Mouse (Mus musculus): ENCODE measurements at regions not wholly inside any gene's neighbourhood (a gene's known extent, or its start where the extent isn't known, plus 50 kb on each side); places are given as distances from the start of the nearest gene placed in this dataset.

GRCm38 (mm10) chr16:62681880-62682279 is 104.7 kb downstream of the Nsun3 start:
- no peak for DNase-seq

- no peak for DNase-seq
These were observed 109.8 kb downstream of the Nsun3 start for GRCm38 (mm10) chr16:62676815-62677214.

GRCm38 (mm10) chr16:62657383-62657782 is 129.2 kb downstream of the Nsun3 start:
- no peak for DNase-seq

- no peak for DNase-seq
These were observed 132.2 kb downstream of the Nsun3 start for GRCm38 (mm10) chr16:62654436-62654835.

GRCm38 (mm10) chr16:62653817-62654216 is 132.8 kb downstream of the Nsun3 start:
- DNase-seq, result no peak

GRCm38 (mm10) chr16:62652769-62653465 is 133.7 kb downstream of the Nsun3 start:
- no peak for DNase-seq

GRCm38 (mm10) chr16:62650856-62651255 is 135.8 kb downstream of the Nsun3 start:
- no peak for DNase-seq

- DNase-seq, result no peak
These were observed 138.3 kb downstream of the Nsun3 start for GRCm38 (mm10) chr16:62648326-62648725.

GRCm38 (mm10) chr16:62646113-62646512 is 140.5 kb downstream of the Nsun3 start:
- DNase-seq, result peak; percentile 4

GRCm38 (mm10) chr16:62642859-62643403 is 143.7 kb downstream of the Nsun3 start:
- DNase-seq, result no peak

- no peak for DNase-seq
These were observed 162.7 kb downstream of the Nsun3 start for GRCm38 (mm10) chr16:62623938-62624337.

GRCm38 (mm10) chr16:62610873-62611272 is 175.7 kb downstream of the Nsun3 start:
- no peak for DNase-seq

GRCm38 (mm10) chr16:62608617-62609016 is 178.0 kb downstream of the Nsun3 start:
- DNase-seq, result no peak

- DNase-seq, result no peak
These were observed 180.7 kb downstream of the Nsun3 start for GRCm38 (mm10) chr16:62605920-62606319.

GRCm38 (mm10) chr16:62562051-62562450 is 224.6 kb downstream of the Nsun3 start:
- DNase-seq, result peak; percentile 34

GRCm38 (mm10) chr16:62543156-62543555 is 243.5 kb downstream of the Nsun3 start:
- no peak for DNase-seq

GRCm38 (mm10) chr16:62537730-62538479 is 248.7 kb downstream of the Nsun3 start:
- no peak for DNase-seq

- DNase-seq, result peak; percentile 33
These were observed 277.3 kb downstream of the Nsun3 start for GRCm38 (mm10) chr16:62509321-62509720.

- peak; percentile 35 for DNase-seq
These were observed 279.7 kb downstream of the Nsun3 start for GRCm38 (mm10) chr16:62506725-62507482.

GRCm38 (mm10) chr16:62500870-62501269 is 285.7 kb downstream of the Nsun3 start:
- no peak for DNase-seq

- DNase-seq, result no peak
These were observed 286.3 kb downstream of the Nsun3 start for GRCm38 (mm10) chr16:62500334-62500733.

GRCm38 (mm10) chr16:62498761-62499160 is 287.9 kb downstream of the Nsun3 start:
- DNase-seq, result no peak

GRCm38 (mm10) chr16:62496697-62497096 is 289.9 kb downstream of the Nsun3 start:
- no peak for DNase-seq
